Mouse (Mus musculus): ENCODE data around the gene Nqo2. TPM values are rescaled to one million over a fixed set of nuclear protein-coding genes. Genes with fewer than 3 reads are reported as not detected.

Nqo2 gene
- total RNA-seq, 2 experiments from 2014 or later: 13.7 to 16.0 TPM

- DNase-seq (ENCODE audit: low spot score in 2 of 2): no peak
Measured at GRCm38 (mm10) chr13:33966574-33966973, 2.1 kb downstream of the Nqo2 start.

GRCm38 (mm10) chr13:33989625-33990024 lies 25.1 kb downstream of the Nqo2 start:
- no peak for DNase-seq (ENCODE audit: low spot score in 2 of 2)

GRCm38 (mm10) chr13:33995197-33995596 lies 30.7 kb downstream of the Nqo2 start:
- peak; percentile 23 to 67 for DNase-seq (ENCODE audit: low spot score in 2 of 2)

GRCm38 (mm10) chr13:34002058-34003006 lies 37.8 kb downstream of the Nqo2 start, which contains the start of the genes Ripk1 and Serpinb6a:
TSS of gene Ripk1 (plus strand) at chr13:34002363.
TSS of gene Serpinb6a (minus strand) at chr13:34002794.
- peak; percentile 84 to 93 for DNase-seq (ENCODE audit: low spot score in 2 of 2)

- no peak for DNase-seq (ENCODE audit: low spot score in 2 of 2)
Measured at GRCm38 (mm10) chr13:34003058-34003457, 38.6 kb downstream of the Nqo2 start.

GRCm38 (mm10) chr13:34007234-34007633 lies 42.7 kb downstream of the Nqo2 start:
- no peak for DNase-seq (ENCODE audit: low spot score in 2 of 2)

- no peak for DNase-seq (ENCODE audit: low spot score in 2 of 2)
Measured at GRCm38 (mm10) chr13:34016927-34017569, 52.6 kb downstream of the Nqo2 start.

- DNase-seq (ENCODE audit: low spot score in 2 of 2): no peak
Measured at GRCm38 (mm10) chr13:34018521-34018920, 54.0 kb downstream of the Nqo2 start.

GRCm38 (mm10) chr13:34021998-34022397 lies 57.5 kb downstream of the Nqo2 start:
- no peak for DNase-seq (ENCODE audit: low spot score in 2 of 2)

- no peak for DNase-seq (ENCODE audit: low spot score in 2 of 2)
Measured at GRCm38 (mm10) chr13:34032041-34032440, 67.6 kb downstream of the Nqo2 start.

- no peak for DNase-seq (ENCODE audit: low spot score in 2 of 2)
Measured at GRCm38 (mm10) chr13:34035424-34035823, 70.9 kb downstream of the Nqo2 start.

- no peak for DNase-seq (ENCODE audit: low spot score in 2 of 2)
Measured at GRCm38 (mm10) chr13:34036726-34037125, 72.2 kb downstream of the Nqo2 start.

- peak; percentile 80 to 94 for DNase-seq (ENCODE audit: low spot score in 2 of 2)
Measured at GRCm38 (mm10) chr13:34037172-34038055, 72.9 kb downstream of the Nqo2 start, which contains the start of gene Bphl. TSS of gene Bphl (plus strand) at chr13:34037597.

GRCm38 (mm10) chr13:34038056-34038432 lies 73.6 kb downstream of the Nqo2 start:
- peak in 1 of 2 experiments; percentile 13 for DNase-seq (ENCODE audit: low spot score in 2 of 2)

Other genes with a start within 250 kb of the Nqo2 start
- not detected for gene Serpinb6e, start 121.3 kb upstream of the Nqo2 start, total RNA-seq (2021)
- gene Serpinb6c, start 59.0 kb upstream of the Nqo2 start, total RNA-seq (2021): under 1 TPM; 0.26 to 0.42 TPM
- gene Ripk1, start 37.7 kb downstream of the Nqo2 start, total RNA-seq (2021): 10 to 100 TPM; 15.0 to 17.2 TPM
- gene Serpinb6a, start 38.1 kb downstream of the Nqo2 start, total RNA-seq (2021): 10 to 100 TPM; 77.8 to 80.1 TPM
- gene Bphl, start 72.9 kb downstream of the Nqo2 start, total RNA-seq (2021): 10 to 100 TPM; 23.2 to 34.9 TPM
- 100 to 1,000 TPM in 1 of 2 experiments, 10 to 100 TPM in 1; 99.9 to 117 TPM for gene Tubb2a, start 113.3 kb downstream of the Nqo2 start, total RNA-seq (2021)
- gene Tubb2b, start 165.8 kb downstream of the Nqo2 start, total RNA-seq (2021): 10 to 100 TPM; 74.8 to 91.5 TPM
- 10 to 100 TPM; 38.1 to 41.7 TPM for gene Psmg4, start 198.3 kb downstream of the Nqo2 start, total RNA-seq (2021)

Measured in gastrocnemius, postnatal 4 days (tissue).